In genomic region chr12:38854751-38855150, GRCm38 (mm10) we compare ENCODE assay signal across 32 mouse cellular contexts.
A peak's percentile ranks its signal among the peaks of the same experiment; 100 is the strongest.
DNase-seq lines count a peak whose midpoint lies in the region; ATAC-seq and TF ChIP-seq lines count a peak whose summit lies in the region.
"Had no signal": no experiment of that assay in that cellular context is flagged by ENCODE, and none has a peak within 500 bp of the region (broad histone marks: within the 10 kb centered on the region; RNA-seq: fewer than 3 reads in every experiment).

No protein-coding gene starts in this region.

- H3K9ac ChIP-seq in embryonic facial prominence, embryonic 11.5 days (replicated peaks; ENCODE audit: low read length) = no peak overlapping the region
- no peak overlapping the region for H3K9ac ChIP-seq in forebrain, embryonic 14.5 days (ENCODE audit: low read length)
- H3K9ac ChIP-seq: embryonic facial prominence, embryonic 12.5 days; hindbrain, embryonic 12.5 days; limb, embryonic 15.5 days; liver, embryonic 13.5 days; neural tube, embryonic 12.5 days had no signal

- H3K36me3 ChIP-seq in embryonic facial prominence, embryonic 11.5 days (replicated peaks; ENCODE audit: control insufficient read depth, insufficient read depth, low read depth, low read length) = no peaks in the 10 kb centered on the region
- no peaks in the 10 kb centered on the region for H3K36me3 ChIP-seq in forebrain, embryonic 14.5 days (ENCODE audit: control insufficient read depth, insufficient read depth, low read length)
- H3K36me3 ChIP-seq: limb, embryonic 10.5 days; liver, embryonic 13.5 days; neural tube, embryonic 12.5 days had no signal

- no peak overlapping the region for H3K4me2 ChIP-seq in embryonic facial prominence, embryonic 11.5 days (ENCODE audit: low read depth, low read length)
- peak overlapping the region; percentile 23; the same call in 1 of the 2 replicates for H3K4me2 ChIP-seq in forebrain, embryonic 14.5 days (ENCODE audit: low read length)
- H3K4me2 ChIP-seq: embryonic facial prominence, embryonic 12.5 days; hindbrain, embryonic 12.5 days; limb, embryonic 15.5 days; liver, embryonic 13.5 days; neural tube, embryonic 12.5 days had no signal

- no peak overlapping the region for H3K4me3 ChIP-seq in embryonic facial prominence, embryonic 11.5 days (ENCODE audit: low read depth, low read length)
- H3K4me3 ChIP-seq in forebrain, embryonic 14.5 days (ENCODE audit: low read depth, low read length) = no peak overlapping the region
- H3K4me3 ChIP-seq: embryonic facial prominence, embryonic 12.5 days; erythroblast, embryonic 14.5 days; hindbrain, embryonic 12.5 days; limb, embryonic 10.5 days; limb, embryonic 15.5 days; liver, embryonic 13.5 days; midbrain, embryonic 10.5 days; neural tube, embryonic 12.5 days had no signal

- no peaks in the 10 kb centered on the region for H3K27me3 ChIP-seq in embryonic facial prominence, embryonic 11.5 days (ENCODE audit: control insufficient read depth, insufficient read depth, low read length)
- H3K27me3 ChIP-seq in forebrain, embryonic 14.5 days (replicated peaks; ENCODE audit: control insufficient read depth, insufficient read depth, low read length) = no peaks in the 10 kb centered on the region
- H3K27me3 ChIP-seq: embryonic facial prominence, embryonic 12.5 days; hindbrain, embryonic 12.5 days; limb, embryonic 15.5 days; liver, embryonic 13.5 days; neural tube, embryonic 12.5 days had no signal

- peak; percentile 43 for DNase-seq in brain, embryonic 14.5 days (ENCODE audit: low read depth)
- peak; percentile 33 for DNase-seq in embryonic facial prominence, embryonic 11.5 days (ENCODE audit: low spot score)
- DNase-seq in forebrain, embryonic 14.5 days (ENCODE audit: low spot score) = peak; percentile 19
- DNase-seq in ovary, postnatal 36 days (ENCODE audit: low spot score) = no peak
- no peak for DNase-seq in adrenal gland, postnatal 25 days
- no peak for DNase-seq in left cerebral cortex, postnatal 14 days (ENCODE audit: low spot score in 2 of 2)
- DNase-seq: adrenal gland, postnatal 36 days; cerebellum, adult 2 months; cerebellum, postnatal 14 days; gastrocnemius, postnatal 25 days; heart, postnatal 14 days; kidney, adult 8-10 months; kidney, postnatal 4 days; layer of hippocampus, postnatal 36 days; liver, embryonic 13.5 days; lung, adult 18-20 months; lung, postnatal 4 days; right cerebral cortex, postnatal 14 days; thymus, postnatal 4 days had no signal

- H3K9me3 ChIP-seq in embryonic facial prominence, embryonic 11.5 days (replicated peaks; ENCODE audit: control insufficient read depth, low read length) = no peaks in the 10 kb centered on the region
- no peaks in the 10 kb centered on the region for H3K9me3 ChIP-seq in forebrain, embryonic 14.5 days (replicated peaks; ENCODE audit: control insufficient read depth, low read length)
- H3K9me3 ChIP-seq: embryonic facial prominence, embryonic 12.5 days; hindbrain, embryonic 12.5 days; limb, embryonic 10.5 days; limb, embryonic 15.5 days; liver, embryonic 13.5 days; midbrain, embryonic 10.5 days; neural tube, embryonic 12.5 days had no signal

- no peak for ATAC-seq in embryonic facial prominence, embryonic 11.5 days (replicated peaks; ENCODE audit: insufficient number of reproducible peaks, low FRiP score, low TSS enrichment, low read depth)
- ATAC-seq in forebrain, embryonic 14.5 days = no peak
- ATAC-seq in megakaryocyte progenitor cell, adult 5-6 weeks (replicated peaks; ENCODE audit: poor library complexity) = peak; percentile 69
- ATAC-seq: CD4-positive, CD25-positive, alpha-beta regulatory T cell, adult 4 months; intestine, embryonic 16.5 days; lung, postnatal 0 days; midbrain, embryonic 16.5 days had no signal

- H3K27ac ChIP-seq in embryonic facial prominence, embryonic 11.5 days (replicated peaks; ENCODE audit: low read depth, low read length) = no peak overlapping the region
- no peak overlapping the region for H3K27ac ChIP-seq in forebrain, embryonic 14.5 days (ENCODE audit: low read depth, low read length)
- H3K27ac ChIP-seq: embryonic facial prominence, embryonic 12.5 days; hindbrain, embryonic 12.5 days; kidney, postnatal 0 days; limb, embryonic 15.5 days; liver, embryonic 13.5 days; midbrain, embryonic 10.5 days; neural tube, embryonic 12.5 days had no signal

- intact Hi-C loops in left cerebral cortex, postnatal 14 days (cut with DNase I) = no loop called here

- no peaks in the 10 kb centered on the region; the same call in 1 of the 2 replicates for H3K4me1 ChIP-seq in embryonic facial prominence, embryonic 11.5 days (ENCODE audit: control insufficient read depth, insufficient read depth, low read length)
- H3K4me1 ChIP-seq in forebrain, embryonic 14.5 days (ENCODE audit: control insufficient read depth, insufficient read depth, low read length) = peaks cover 9% of the 10 kb centered on the region; the same call in 1 of the 2 replicates
- H3K4me1 ChIP-seq: hindbrain, embryonic 12.5 days; limb, embryonic 15.5 days; liver, embryonic 13.5 days; midbrain, embryonic 10.5 days; neural tube, embryonic 12.5 days had no signal

- TF ChIP-seq CTCF in brain, embryonic 14.5 days (IDR thresholded peaks at IDR 0.05; ENCODE audit: borderline replicate concordance, extremely low read depth, insufficient read depth, insufficient read length) = no peak

- TF ChIP-seq POLR2A in brain, embryonic 14.5 days (IDR thresholded peaks at IDR 0.05; ENCODE audit: borderline replicate concordance, extremely low read depth, insufficient read depth, insufficient read length, poor library complexity, severe bottlenecking) = no peak

- 50% methylated on average over 6 of the region's 6 CpGs for WGBS in embryonic facial prominence, embryonic 11.5 days
- WGBS in forebrain, embryonic 14.5 days = 14% methylated on average over 6 of the region's 6 CpGs

Comparison
In these comparisons a context has a peak if more than half of its experiments do, and no peak if none do; other contexts are left out.
1. DNase-seq: peak in brain, embryonic 14.5 days (single experiment), embryonic facial prominence, embryonic 11.5 days (single experiment) and forebrain, embryonic 14.5 days (single experiment); none in ovary, postnatal 36 days (single experiment), adrenal gland, postnatal 25 days (single experiment) and left cerebral cortex, postnatal 14 days (0 of 2).